Mouse (Mus musculus) left cerebral cortex, postnatal 25 days (tissue): ENCODE data around the gene Akap8l. TPM values are rescaled to one million over a fixed set of nuclear protein-coding genes. Genes with fewer than 3 reads are reported as not detected.
A peak's percentile ranks its signal among the peaks of the same experiment; 100 is the strongest.

Experiments used
- DNase-seq, 2 experiments: peaks; one replicate each; pipeline ENCODE4 v3.0.0; 2022; ENCODE audit warnings: low spot score in 2 of 2, mixed read lengths in 1 of 2
- intact Hi-C: fragments of 180-260 bp; cut with DNase I; formaldehyde crosslinking; loops from one replicate; pipeline ENCODE4 v1.15.1; 2025
- total RNA-seq, 2 experiments: library from RNA; stranded (reverse); gene quantifications; 2 replicates each; pipeline ENCODE4 v1.2.3; 2021

The Akap8l gene
- total RNA-seq, 2 experiments from 2014 or later = 179 to 230 TPM

DNA sequence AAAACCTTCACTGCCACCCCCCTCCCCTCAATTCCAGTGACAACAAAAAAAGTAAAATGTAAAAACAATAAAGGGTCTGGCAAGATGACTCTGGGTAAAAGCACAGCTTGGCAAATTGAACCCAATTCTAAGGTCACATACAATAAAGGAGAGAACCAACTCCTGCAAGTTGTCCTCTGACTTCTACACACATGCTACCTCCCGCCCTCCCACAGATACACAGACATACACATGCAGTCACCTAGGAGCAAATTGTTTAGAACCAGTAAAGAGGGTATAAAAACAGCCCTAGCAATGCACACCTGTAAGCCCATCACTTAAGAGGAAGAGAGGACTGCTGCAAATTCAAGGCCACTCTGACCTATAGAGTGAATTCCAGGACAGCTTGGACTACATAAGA is 27.6 kb downstream of the Akap8l start:
- no peak for DNase-seq
- intact Hi-C loops = no loop called here

DNA sequence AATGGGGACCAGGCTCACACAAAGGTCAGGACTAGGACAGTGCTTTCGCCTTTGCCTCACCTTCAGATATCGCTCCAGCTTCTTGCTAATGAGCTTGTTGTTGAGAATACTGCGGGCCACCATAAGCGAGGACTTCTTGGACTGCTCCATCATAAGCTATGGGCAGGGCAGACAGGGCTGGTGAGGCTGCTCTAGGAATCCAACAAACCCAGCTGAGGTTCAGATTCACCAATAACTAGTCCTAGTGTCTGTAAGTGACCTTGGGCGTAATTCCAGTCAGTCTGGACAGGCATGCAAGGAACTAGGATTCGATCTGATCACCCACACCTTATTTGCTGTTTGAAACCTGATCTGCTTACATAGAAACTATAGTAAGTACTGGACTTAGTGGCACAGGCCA is 28.6 kb downstream of the Akap8l start:
- DNase-seq = peak in 1 of 2 experiments; percentile 14
- intact Hi-C loops = no loop called here

DNA sequence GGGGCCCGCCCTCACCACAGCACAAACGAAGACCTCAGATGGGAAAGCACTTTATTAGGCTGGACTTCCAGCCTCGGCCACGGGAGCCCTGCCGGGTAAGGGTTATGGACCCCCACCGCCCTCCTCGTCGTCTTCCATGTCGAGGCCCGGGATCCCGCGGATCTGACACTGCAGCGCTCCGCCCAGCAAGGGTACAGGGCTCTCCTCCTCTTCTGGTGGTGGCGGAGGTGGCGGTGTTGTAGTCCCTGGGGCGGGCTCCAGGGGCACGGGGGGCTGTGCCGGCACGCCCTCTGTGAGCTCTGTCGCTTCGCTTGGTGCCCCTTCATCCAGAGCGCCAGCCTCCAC is 29.0 kb downstream of the Akap8l start:
- intact Hi-C loops = no loop called here

DNA sequence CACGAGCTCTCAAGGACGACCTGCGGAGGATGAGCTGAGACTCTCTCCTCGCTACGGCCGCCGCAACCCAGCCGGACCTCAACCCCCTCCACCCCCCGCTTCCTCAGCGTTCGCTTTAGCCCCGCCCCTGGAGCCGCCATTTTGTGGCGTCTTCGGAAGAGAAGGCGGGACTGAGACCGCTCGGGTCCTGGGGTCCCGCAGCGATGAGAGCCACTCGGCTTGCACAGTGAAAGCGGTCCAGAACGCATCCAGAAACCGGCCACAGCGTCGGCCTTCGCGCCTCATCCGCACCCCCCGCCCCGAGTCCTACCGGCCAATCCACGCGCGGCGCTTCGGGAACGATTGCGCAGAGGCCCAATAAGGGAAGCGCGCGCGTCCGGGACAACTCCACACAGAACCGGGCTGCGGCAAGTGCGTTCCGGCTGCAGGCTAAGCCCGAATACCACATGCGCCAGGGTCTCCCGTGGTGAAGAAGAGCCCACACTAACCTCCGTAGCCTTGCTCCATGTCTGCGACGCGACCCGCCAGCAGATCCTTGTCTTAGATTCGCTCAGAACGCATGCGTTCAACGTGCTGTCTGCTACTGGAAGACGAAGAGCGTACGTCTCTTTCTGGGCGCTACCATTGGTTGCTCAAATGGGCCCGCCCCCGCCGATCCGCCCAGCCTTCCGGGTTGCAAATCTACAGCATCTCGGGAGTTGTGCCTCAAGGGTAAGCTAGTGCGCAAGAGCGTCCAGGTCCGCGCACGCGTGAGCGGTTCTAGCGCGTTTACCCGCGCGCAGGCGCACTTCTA is 29.6 kb downstream of the Akap8l start, which contains the start of gene Akap8:
TSS of gene Akap8 (minus strand) at position 642 of the 793 bp plus-strand sequence.
- intact Hi-C loops = loop anchor here (1.0 kb wide), 1 partner anchor 36 kb away; the partner anchor contains the start of gene Brd4
- DNase-seq = peak; percentile 98 to 100

More for the DNA sequence above, 29.0 kb downstream of the Akap8l start:
- DNase-seq = no peak

DNA sequence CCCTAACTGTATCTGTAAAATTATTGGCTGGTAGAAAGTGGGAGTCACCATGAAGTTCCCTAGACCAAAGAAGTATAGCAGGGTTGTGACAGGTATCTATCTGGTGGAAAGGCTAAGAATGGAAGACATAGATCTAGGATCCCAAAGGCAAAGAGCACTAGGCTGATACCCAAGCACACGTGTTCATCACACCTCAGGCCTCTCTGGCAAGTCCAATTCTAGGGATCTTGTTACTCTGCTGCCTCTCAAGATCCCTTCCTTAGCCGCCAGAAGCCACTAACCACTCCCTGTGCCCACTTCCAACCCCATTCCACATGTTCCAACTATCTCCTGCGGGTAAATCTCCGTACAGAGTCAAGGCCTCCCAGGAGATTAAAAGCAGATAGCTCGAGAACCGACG is 30.5 kb downstream of the Akap8l start:
- peak in 1 of 2 experiments; percentile 36 for DNase-seq
- intact Hi-C loops = loop anchor here (1.0 kb wide), 1 partner anchor 36 kb away; the partner anchor contains the start of gene Brd4

DNA sequence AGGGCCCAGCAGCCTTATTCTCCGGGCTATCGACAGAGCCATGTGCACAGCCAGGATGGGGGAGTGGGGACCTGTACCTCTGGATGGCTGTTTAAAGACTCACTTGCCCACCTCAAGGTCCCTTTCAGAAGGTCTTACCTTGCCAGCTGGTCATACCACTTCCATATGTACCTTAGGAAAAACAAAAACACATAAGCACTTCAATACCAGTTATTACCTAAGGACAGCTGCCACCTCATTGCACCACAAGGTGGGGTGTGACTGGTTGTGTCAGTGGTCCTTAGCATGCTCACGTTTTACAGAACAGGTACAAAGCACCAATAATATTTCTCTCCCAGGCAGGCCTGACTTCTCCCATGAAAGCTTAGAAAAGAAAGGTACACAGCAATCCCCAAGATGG is 32.7 kb downstream of the Akap8l start:
- DNase-seq = no peak
- intact Hi-C loops = no loop called here

DNA sequence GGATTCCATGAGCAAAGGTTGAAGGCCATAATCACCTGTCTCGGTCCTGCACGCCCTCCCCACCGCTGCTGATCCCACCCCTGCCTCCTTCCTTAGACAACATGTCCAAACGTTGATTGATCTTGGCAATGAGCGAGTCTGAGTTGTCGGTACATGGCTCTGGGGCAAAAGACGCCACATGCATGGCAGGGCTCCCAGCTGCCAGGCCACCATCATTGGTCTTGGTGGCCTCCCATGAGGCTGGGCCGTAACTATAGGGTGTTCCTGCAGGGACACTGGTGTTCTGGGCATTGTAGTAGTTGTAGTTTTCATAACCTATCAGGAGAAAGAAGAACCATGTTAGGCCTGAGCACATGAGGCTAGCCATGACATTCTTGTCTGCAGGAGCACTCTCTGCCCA is 33.4 kb downstream of the Akap8l start:
- intact Hi-C loops = no loop called here
- no peak for DNase-seq

DNA sequence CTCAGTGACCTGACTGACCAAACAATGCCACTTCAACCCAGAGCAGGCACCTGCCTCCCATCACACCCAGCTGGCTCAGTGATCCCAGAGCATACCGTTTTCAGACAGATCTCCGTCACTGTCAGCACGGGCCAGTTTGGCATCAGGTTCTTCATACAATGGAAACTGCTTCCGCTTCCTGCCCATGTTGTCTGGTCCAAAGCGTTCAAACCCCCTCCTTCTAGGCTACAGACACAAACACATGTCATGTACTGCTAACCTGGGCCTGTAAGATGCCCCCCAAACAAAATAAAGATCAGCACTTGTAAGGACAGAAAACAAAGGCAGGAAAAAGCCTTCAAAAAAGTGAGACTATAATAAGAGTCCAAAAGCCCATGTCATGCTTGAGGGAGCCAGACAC is 34.8 kb downstream of the Akap8l start:
- intact Hi-C loops = no loop called here

DNA sequence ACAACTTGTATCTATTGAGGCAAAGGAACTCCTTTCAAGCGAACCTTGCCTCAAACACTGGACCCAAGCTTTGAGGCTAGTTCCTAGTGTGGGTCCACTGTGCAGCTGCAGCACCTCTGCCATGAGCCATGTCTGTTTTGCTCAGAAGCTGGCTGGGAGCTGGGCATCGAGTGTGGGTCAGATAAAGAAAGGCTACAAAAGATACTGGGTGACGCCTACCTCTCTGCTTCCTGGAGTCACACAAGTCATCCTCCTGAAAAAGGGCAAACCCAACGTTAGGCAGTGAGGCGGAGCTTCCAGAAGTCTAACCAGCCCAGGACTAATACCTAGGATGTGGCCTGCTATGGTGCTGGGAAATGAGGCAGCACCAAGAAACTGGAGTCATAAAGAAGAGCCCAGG is 36.5 kb downstream of the Akap8l start:
- no peak for DNase-seq
- intact Hi-C loops = no loop called here

More for the DNA sequence above, 34.8 kb downstream of the Akap8l start:
- DNase-seq = no peak

DNA sequence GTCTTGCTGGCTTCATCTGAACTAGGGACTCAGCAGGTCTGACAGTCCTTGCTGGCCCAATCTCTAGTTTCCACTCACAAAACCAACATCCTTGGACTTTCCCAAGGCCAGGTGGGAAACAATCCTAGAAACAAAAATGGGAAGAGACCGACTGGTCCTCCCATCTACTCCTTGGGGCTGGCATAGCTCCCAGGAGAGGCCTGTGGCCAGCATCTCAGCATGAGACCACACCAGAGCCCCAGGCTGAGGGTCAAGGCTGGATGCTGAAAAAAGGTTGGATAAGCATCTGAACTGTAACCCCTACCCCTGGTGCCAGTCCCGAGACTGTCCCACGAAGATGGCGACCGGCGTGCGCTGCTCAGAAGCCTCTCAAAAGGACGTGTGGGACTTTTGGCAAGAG is 37.6 kb downstream of the Akap8l start:
- no peak for DNase-seq
- intact Hi-C loops = no loop called here

DNA sequence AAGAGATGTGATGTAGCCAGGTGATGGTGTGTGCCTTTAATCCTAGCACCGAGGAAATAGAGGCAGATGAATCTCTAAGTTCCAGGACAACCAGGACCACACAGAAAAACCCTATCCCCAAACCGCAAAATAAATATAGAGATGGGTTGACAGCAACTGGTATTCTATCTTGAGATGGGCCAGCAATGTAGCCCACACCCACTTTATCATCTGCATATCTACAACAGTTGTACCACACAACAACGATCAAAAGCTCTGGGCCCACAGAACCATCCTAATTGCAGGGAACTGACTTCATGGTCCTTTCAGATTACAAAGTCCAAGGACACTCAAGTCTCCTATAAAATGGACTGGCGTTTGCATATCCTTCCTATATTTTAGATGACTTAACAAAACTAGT is 42.4 kb downstream of the Akap8l start:
- intact Hi-C loops = no loop called here
- DNase-seq = no peak

DNA sequence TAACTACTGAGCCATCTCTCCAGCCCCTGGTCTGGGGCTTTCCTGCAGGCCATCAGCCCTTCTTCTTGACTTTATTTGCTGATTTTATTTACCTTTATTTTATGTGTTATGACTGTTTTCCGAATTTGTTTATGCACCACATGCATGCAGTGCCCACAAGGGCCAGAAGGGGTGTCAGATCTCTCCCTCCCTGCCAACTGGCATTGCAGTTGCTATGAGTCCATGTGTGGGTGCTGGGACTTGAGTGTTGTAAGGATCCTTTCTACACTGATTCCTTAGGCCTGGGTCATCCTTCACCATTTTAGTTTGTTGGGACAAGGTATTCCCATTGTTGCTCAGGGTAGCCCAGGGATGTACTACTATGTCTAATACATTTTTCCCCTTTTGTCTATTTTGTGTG is 52.3 kb downstream of the Akap8l start:
- intact Hi-C loops = no loop called here
- DNase-seq = no peak

DNA sequence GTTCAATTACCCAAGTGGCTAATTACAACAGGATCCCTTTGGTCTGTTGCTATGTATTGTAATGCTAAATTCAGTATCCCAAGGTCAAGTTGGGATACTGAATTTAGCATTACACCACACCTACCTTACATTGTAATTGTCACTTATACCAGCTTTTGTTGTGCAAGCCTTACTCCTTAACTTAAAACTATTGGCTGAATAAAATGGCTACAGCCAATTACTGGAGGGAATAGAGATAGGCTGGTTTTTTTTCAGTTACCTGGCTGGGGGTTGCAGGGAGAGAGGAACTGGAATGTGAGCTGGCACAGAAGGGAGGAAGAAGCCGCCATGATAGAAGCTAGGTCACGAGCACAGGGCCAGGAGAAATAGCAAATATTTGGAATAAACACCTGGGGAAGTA is 54.5 kb downstream of the Akap8l start:
- intact Hi-C loops = no loop called here
- DNase-seq = no peak

DNA sequence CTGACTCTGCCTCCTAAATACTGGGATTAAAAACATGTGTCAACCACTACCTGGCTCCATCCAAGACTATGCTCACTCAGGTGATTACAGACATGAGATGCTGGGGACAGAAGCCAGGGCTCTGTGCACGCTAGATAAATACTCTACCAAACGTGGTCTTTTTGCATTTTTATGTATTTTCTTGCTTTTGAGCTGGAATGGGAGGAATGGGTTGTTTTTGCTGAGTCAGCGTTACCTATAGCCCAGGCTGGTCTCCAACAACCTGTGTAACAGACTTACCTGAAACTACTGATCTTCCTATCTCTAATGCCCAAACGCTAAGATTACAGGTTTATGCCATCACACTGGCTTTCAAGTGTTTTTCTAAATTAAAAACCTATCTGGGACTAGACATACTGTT is 55.2 kb downstream of the Akap8l start:
- no peak for DNase-seq
- intact Hi-C loops = no loop called here

DNA sequence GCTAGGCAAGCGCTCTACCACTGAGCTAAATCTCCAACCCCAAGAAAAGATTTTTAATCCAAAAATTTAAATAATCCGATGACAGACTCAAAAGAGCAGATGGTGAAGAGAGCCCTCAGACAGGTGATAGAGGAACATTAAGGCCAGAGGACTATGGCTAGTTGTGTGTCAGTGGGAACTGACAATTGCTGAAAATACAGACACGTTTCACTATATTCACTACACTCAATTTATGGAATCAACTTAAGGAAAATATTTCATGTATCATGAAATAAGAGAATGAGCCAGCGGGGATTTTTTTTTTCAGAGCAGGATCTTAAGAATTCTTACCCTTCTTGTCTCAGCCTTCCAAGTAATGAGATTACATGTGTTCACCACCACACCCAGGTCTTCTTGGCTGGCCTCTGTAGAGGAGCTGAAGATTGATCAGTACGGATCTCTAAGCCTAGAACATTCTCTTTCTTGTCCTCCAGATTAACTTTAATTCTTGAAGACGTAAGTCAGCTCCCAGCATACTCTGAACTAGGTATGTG is 65.2 kb downstream of the Akap8l start:
- no peak for DNase-seq
- intact Hi-C loops = loop anchor here (10.0 kb wide), 1 partner anchor 140 kb away; no protein-coding TSS in a partner anchor

DNA sequence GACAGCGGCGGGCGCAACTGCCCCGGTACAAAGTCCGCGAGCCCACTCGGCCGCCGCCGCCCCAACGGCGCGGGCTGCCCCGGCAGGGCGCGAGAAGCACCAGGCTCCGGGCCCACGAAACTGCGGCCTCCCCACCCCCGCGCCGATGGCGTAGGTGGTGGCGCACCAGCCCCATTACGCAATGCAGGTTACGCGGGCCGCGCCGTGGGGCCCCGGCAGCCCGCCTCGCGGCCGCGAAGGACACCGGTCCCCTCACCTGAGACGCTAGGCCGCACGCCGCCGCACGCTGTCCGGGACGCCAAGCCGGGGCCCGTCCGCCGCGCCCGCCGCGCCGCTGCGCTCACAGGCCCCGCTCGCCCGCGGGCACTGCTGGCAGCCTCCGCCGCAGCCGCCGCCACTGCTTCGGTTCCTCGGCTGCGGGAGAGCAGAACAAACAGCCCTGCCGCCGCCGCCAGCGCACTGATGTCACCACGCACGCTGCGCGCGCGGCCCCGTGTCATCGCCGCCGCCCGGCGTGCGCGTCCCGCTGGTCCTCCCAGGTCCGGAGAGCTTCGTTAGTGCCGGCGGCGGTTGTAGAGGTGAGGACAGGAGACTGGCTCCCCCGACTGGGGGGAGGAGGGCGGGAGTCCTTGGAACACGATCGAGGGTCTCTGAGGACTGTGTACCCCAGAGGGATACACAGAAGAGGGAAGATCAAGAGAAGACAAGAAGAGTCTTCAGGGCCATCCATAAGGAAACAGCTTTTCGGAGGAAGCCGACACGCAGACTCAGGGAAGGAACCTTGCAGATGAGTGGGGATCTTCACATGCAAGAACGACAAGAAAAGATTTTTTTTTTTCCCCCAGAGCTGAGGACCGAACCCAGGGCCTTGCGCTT is 65.9 kb downstream of the Akap8l start, which contains the start of gene Brd4:
TSS of gene Brd4 (minus strand) at position 461 of the 876 bp plus-strand sequence.
- intact Hi-C loops = loop anchor here (1.0 to 10.0 kb wide), 3 partner anchors 36 to 140 kb away; no protein-coding TSS in a partner anchor
- DNase-seq = peak; percentile 94 to 96

DNA sequence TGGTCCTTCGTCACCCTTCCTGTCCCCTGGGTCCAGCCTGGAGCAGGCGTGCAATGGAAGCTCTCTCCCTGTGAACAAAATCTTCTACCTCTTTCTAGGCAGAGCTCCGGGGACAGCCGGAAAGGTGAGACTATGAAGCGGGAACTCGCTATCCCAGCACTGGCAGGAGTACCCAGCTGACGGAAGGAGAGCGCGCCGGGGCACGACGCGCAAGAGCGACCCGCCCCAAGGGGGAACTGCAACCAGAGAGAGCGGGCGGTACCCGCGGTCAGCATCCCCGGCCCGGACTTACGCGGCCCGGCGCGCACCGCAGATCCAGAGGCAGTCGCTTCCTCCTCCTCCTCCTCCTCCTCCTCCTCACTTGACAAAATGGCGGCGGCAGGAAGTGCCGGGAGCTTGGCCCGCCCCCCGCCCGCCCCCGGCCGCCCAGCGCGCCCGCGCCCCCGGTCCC is 66.6 kb downstream of the Akap8l start:
- intact Hi-C loops = loop anchor here (1.0 to 10.0 kb wide), 3 partner anchors 37 to 139 kb away; no protein-coding TSS in a partner anchor
- peak; percentile 38 to 59 for DNase-seq

DNA sequence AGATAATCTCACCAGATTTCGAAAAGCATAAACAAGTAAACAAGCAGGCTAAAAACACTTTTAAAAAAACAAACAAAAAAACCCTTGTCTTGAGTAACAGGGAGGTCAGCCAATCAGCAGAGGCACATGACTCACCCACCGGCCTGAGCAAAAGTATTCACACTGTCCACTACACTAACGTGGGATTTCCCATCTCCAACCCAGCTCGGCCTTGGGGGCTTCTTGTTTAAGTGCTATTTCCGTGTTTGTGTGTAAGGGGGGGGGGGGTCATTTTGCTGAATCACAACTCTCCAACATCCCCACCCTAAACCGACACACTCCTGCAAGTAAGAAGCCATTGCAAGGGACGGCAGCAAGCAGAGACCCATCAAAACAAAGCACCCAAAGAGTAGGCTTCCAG is 67.1 kb downstream of the Akap8l start:
- intact Hi-C loops = loop anchor here (5.0 to 10.0 kb wide), 2 partner anchors 46 to 139 kb away; no protein-coding TSS in a partner anchor
- no peak for DNase-seq

DNA sequence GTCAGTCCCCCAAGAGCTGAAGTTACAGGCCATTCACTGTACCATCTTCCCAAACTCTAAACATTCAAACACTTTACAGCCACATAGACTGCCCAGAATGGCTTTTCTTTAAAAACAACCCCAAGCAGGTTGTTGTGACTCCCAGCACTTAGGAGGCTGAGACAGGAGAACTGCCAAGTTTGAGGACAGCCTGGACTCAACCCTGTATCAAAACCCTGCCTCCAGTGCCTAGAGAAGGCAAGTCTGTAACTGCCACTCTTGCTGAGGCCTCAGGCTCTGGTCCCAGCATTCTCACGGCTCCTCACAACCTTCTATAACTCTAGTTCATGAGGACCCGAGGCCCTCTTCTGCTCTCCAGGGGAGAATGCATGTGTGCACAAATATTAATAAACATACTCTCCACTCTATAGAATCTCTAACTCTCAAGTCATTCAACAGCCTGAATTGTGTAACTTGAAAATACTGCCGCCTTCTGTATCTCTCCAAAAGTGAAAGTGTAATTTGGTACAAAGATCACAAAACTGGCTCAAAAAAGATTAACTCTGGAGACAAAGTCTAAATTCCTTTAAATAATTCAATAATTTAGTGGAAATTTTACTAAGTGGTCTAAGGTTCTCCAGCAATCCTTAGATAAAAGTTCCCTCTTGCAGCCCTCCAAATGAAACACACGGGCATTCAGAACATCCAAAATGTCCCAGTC is 68.6 kb downstream of the Akap8l start:
- DNase-seq = no peak
- intact Hi-C loops = loop anchor here (5.0 to 10.0 kb wide), 2 partner anchors 44 to 137 kb away; no protein-coding TSS in a partner anchor
